Mouse (Mus musculus) stomach, embryonic 16.5 days (tissue): ENCODE results near the gene Chil4. TPM values are rescaled to one million over a fixed set of nuclear protein-coding genes. Genes with fewer than 3 reads are reported as not detected.
"Not testable (repeated sequence)": the region's sequence is repeated elsewhere in the genome, so short reads cannot be mapped to it uniquely, and the experiment has no call there.

Experiments used
- ATAC-seq: fragments of 200-750 bp; cut with Nextera tagmentation; 2 replicates; pipeline ENCODE4 v1.8.0; 2017; ENCODE audit warnings: moderate number of reproducible peaks, moderate TSS enrichment; ENCODE audit not compliant: insufficient read depth, low FRiP score
- H3K27ac ChIP-seq: fragments of 300-500 bp; sonication (generic); 2 replicates; pipeline ENCODE4 v1.5.1; 2014; ENCODE audit warnings: low read length
- H3K27me3 ChIP-seq: fragments of 300-500 bp; sonication (generic); 2 replicates; pipeline ENCODE4 v1.6.1; 2014; ENCODE audit warnings: low read length, control low read depth, mixed read lengths; ENCODE audit not compliant: control insufficient read depth, insufficient read depth
- H3K36me3 ChIP-seq: fragments of 300-500 bp; sonication (generic); 2 replicates; pipeline ENCODE4 v1.6.1; 2014; ENCODE audit warnings: low read length; ENCODE audit not compliant: control insufficient read depth, insufficient read depth
- H3K4me1 ChIP-seq: fragments of 300-500 bp; sonication (generic); 2 replicates; pipeline ENCODE4 v1.6.1; 2014; ENCODE audit warnings: low read length, control low read depth, mixed read lengths; ENCODE audit not compliant: control insufficient read depth, insufficient read depth
- H3K4me2 ChIP-seq: fragments of 300-500 bp; sonication (generic); 2 replicates; pipeline ENCODE4 v1.6.1; 2014; ENCODE audit warnings: low read depth, low read length, mixed read lengths
- H3K4me3 ChIP-seq: fragments of 300-500 bp; sonication (generic); replicated peaks from 2 replicates; pipeline ENCODE4 v1.5.1; 2014; ENCODE audit warnings: mild to moderate bottlenecking, low read length
- H3K9ac ChIP-seq: fragments of 300-500 bp; sonication (generic); 2 replicates; pipeline ENCODE4 v1.6.1; 2014; ENCODE audit warnings: low read length
- H3K9me3 ChIP-seq: fragments of 300-500 bp; sonication (generic); replicated peaks from 2 replicates; pipeline ENCODE4 v1.6.1; 2016; ENCODE audit warnings: low read length, control low read depth; ENCODE audit not compliant: control insufficient read depth
- WGBS: fragments of 180-500 bp; shearing (Covaris S2); extraction: QIAGEN DNeasy Blood & Tissue Kit; methylation state at CpG from one replicate; pipeline ENCODE4 v1.1.7; 2014; 5-methylcytosine and 5-hydroxymethylcytosine counted together
- polyA plus RNA-seq: library from polyadenylated mRNA; unstranded; fragments of >200 nt; fragmentation: Nextera tagmentation; extraction: Ambion mirVana; gene quantifications from 2 replicates; pipeline ENCODE4 v1.2.1, GENCODE M21; 2015

The Chil4 gene
- polyA plus RNA-seq, 1 experiment from 2014 or later = not detected

GRCm38 (mm10) chr3:106223391-106223790 is 4.1 kb upstream of the Chil4 start:
- not testable (repeated sequence) for H3K27me3 ChIP-seq, H3K4me2 ChIP-seq, ATAC-seq, H3K9ac ChIP-seq, H3K4me3 ChIP-seq, H3K9me3 ChIP-seq, H3K4me1 ChIP-seq, H3K27ac ChIP-seq, H3K36me3 ChIP-seq
- 64% methylated on average over 3 of the region's 3 CpGs for WGBS

- Histone ChIP-seq H3K4me2 (no peak overlapping the region), H3K4me1 (no peaks in the 10 kb centered on the region), H3K36me3 (no peaks in the 10 kb centered on the region), H3K9me3 (peaks cover 8% of the 10 kb centered on the region), H3K27ac (no peak overlapping the region), H3K27me3 (no peaks in the 10 kb centered on the region), H3K9ac (no peak overlapping the region), H3K4me3 (no peak overlapping the region)
- 83% methylated on average over 1 of the region's 1 CpGs for WGBS
- no peak for ATAC-seq
Observed at GRCm38 (mm10) chr3:106221625-106222265, 2.4 kb upstream of the Chil4 start.

DNA sequence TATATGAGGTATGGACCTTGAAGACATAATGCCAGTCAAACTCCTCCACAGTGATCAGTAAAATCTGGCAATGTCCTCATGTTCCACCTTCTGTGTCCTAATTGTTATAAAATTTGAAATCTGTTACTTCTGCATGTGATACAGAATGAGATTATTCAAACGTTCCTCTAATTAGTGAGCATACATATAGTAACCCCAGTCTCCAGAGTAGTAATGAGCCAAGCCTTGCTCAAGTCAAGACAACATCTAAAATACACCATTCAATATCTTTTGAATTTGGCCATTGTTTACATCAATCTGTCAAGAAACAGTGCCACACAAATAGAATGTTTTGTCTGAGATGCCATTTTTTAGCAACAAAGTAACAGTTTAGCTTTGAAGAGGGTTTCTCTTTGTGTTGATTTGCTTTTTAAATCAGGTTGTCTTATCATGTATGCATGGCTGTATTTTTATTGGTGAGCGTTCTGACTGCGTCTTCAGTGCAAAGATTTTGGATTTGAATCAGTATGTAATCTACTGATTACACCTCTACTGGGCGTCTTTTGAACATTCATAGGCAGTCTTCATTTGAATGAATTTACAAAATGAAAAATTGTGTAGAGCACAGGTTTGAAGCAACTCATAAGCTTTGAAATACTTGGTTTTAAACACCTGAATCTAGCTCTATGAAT is 888 bp downstream of the Chil4 start:
- H3K4me3 ChIP-seq, H3K27me3 ChIP-seq, H3K9me3 ChIP-seq, ATAC-seq, H3K4me1 ChIP-seq, H3K9ac ChIP-seq, H3K4me2 ChIP-seq, H3K27ac ChIP-seq, H3K36me3 ChIP-seq: not testable (repeated sequence)
- 82% methylated on average over 4 of the region's 4 CpGs for WGBS

GRCm38 (mm10) chr3:106198030-106198429 is 21.3 kb downstream of the Chil4 start:
- H3K4me1 ChIP-seq, H3K27ac ChIP-seq, H3K9ac ChIP-seq, H3K4me3 ChIP-seq, H3K27me3 ChIP-seq, H3K4me2 ChIP-seq, ATAC-seq, H3K9me3 ChIP-seq, H3K36me3 ChIP-seq: not testable (repeated sequence)
- WGBS = 54% methylated on average over 1 of the region's 1 CpGs

DNA sequence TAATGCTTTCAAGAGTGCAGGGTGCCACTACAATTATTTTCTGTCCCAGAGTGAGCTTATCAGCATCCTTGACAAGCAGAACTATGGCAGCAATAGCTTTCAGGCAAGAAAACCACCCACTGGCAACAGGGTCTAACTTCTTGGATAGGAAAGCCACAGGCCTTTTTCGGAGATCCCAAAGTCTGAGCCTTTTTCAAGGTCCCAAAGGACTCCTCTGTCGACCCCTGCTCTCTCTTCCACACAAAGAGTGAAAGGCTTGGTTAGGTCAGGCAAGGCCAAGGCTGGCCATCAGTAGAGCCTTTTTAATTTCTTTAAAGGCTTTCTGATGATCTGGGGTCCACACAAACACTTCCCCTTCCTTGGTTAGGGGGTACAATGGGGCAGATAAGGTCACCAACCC is 22.1 kb downstream of the Chil4 start:
- not testable (repeated sequence) for H3K9me3 ChIP-seq, ATAC-seq, H3K27ac ChIP-seq, H3K27me3 ChIP-seq, H3K36me3 ChIP-seq, H3K4me3 ChIP-seq, H3K4me1 ChIP-seq, H3K4me2 ChIP-seq, H3K9ac ChIP-seq
- WGBS = 70% methylated on average over 2 of the region's 2 CpGs

- Histone ChIP-seq H3K27me3 (no peaks in the 10 kb centered on the region), H3K4me3 (no peak overlapping the region), H3K9me3 (peaks cover 9% of the 10 kb centered on the region), H3K4me1 (no peaks in the 10 kb centered on the region), H3K4me2 (no peak overlapping the region), H3K36me3 (no peaks in the 10 kb centered on the region), H3K27ac (no peak overlapping the region), H3K9ac (no peak overlapping the region)
- no peak for ATAC-seq
Observed at GRCm38 (mm10) chr3:106196276-106196675, 23.0 kb downstream of the Chil4 start.

DNA sequence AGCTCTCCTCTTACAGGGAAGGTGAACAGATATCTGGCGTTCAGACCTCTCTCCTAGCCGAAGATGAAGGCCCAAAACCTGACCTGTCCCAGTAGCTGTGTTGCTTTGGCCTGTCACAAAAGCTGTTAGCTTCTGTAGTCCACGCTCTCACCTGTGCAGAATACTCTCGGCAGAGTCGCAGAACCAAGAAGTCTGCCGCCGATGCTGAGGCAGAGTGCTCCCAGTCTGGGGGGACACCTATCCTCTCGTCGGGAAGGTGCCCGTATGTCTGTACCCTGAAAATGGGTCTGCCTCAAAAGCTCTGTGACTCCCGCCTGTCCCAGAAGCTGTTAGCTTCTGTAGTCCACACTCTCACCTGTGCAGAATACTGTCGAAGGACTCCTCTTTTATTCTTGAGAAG is 23.8 kb downstream of the Chil4 start:
- Histone ChIP-seq H3K4me2 (no peak overlapping the region), H3K9ac (no peak overlapping the region), H3K4me1 (no peaks in the 10 kb centered on the region), H3K9me3 (peaks cover 9% of the 10 kb centered on the region), H3K36me3 (no peaks in the 10 kb centered on the region), H3K4me3 (no peak overlapping the region), H3K27ac (no peak overlapping the region), H3K27me3 (no peaks in the 10 kb centered on the region)
- no peak for ATAC-seq
- WGBS = 89% methylated on average over 12 of the region's 12 CpGs

DNA sequence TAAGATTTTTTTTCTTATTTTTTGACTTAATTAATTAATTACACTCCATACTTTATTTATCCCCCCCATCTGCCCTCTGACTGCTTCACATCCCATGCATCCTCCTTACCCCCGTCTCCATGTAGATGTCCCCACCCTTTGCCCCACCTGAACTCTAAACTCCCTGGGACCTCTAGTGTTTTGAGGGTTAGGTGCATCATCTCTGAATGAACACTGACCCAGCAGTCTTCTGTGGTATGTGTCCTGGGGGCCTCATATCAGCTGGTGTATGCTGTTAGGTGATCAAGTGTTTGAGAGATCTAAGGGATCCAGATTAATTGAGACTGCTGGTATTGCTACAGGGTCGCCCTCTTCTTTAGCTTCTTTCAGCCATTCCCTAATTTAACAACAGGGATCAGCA is 31.3 kb downstream of the Chil4 start:
- no peak overlapping the region for H3K9ac ChIP-seq
- WGBS = 79% methylated on average over 2 of the region's 2 CpGs
- no peaks in the 10 kb centered on the region for H3K4me1 ChIP-seq
- no peak overlapping the region for H3K4me2 ChIP-seq
- H3K4me3 ChIP-seq = no peak overlapping the region
- ATAC-seq = no peak
- no peak overlapping the region for H3K27ac ChIP-seq
- H3K27me3 ChIP-seq = no peaks in the 10 kb centered on the region
- no peaks in the 10 kb centered on the region for H3K36me3 ChIP-seq
- no peaks in the 10 kb centered on the region for H3K9me3 ChIP-seq

- no peak overlapping the region for H3K9ac ChIP-seq
- no peaks in the 10 kb centered on the region for H3K27me3 ChIP-seq
- WGBS = 86% methylated on average over 13 of the region's 13 CpGs
- no peaks in the 10 kb centered on the region for H3K36me3 ChIP-seq
- H3K4me2 ChIP-seq = no peak overlapping the region
- no peaks in the 10 kb centered on the region for H3K4me1 ChIP-seq
- no peaks in the 10 kb centered on the region for H3K9me3 ChIP-seq
- no peak overlapping the region for H3K4me3 ChIP-seq
- H3K27ac ChIP-seq = no peak overlapping the region
- ATAC-seq = no peak
Observed at GRCm38 (mm10) chr3:106177509-106178189, 41.7 kb downstream of the Chil4 start.
